15 mouse cellular contexts compared by ENCODE assay signal in the genomic region with DNA sequence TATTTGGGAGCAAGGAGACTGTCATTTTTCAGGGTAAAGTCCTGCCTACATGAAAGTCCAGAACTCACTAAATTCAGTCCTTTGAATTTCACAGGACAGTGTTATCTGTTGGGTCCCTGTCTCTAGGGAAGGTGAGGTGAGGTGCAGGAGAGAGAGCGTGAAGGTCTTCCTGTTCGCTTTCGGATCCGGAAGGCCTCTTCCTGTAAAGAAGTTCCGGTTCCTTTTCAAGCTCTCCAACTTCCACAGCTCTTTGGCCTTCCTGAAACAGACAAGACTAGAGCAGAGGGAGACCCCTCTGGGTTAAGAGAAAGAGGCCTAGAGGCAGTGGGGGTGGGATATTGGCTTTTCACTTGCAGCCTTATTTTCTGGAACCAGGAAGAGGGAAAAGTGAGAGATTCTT. TPM values are rescaled to one million over a fixed set of nuclear protein-coding genes. Genes with fewer than 3 reads are reported as not detected.
DNase-seq lines count a peak whose midpoint lies in the region; ATAC-seq and TF ChIP-seq lines count a peak whose summit lies in the region.
"Had no signal": no experiment of that assay in that cellular context is flagged by ENCODE, and none has a peak within 500 bp of the region (broad histone marks: within the 10 kb centered on the region; RNA-seq: fewer than 3 reads in every experiment).

No protein-coding gene starts in this region.

- peak overlapping the region; percentile 40; the same call in 1 of the 2 replicates for H3K27ac ChIP-seq in heart, adult 2 months
- H3K27ac ChIP-seq in layer of hippocampus, adult 2 months: peak overlapping the region; percentile 39; the same call in 1 of the 2 replicates
- peak overlapping the region; percentile 13; the same call in 1 of the 2 replicates for H3K27ac ChIP-seq in embryonic facial prominence, embryonic 15.5 days (replicated peaks)
- H3K27ac ChIP-seq: midbrain, embryonic 13.5 days; neural tube, embryonic 13.5 days had no signal

- H3K36me3 ChIP-seq in heart, adult 2 months (ENCODE audit: control insufficient read depth, insufficient read depth, low read length): no peaks in the 10 kb centered on the region
- no peaks in the 10 kb centered on the region for H3K36me3 ChIP-seq in embryonic facial prominence, embryonic 15.5 days
- H3K36me3 ChIP-seq: midbrain, embryonic 13.5 days; neural tube, embryonic 13.5 days had no signal

- TF ChIP-seq POLR2A in heart, adult 2 months (IDR thresholded peaks at IDR 0.05; ENCODE audit: insufficient read depth, low read depth, low read length): no peak

- no peak overlapping the region for H3K9ac ChIP-seq in heart, adult 2 months (ENCODE audit: low read depth, low read length)
- no peak overlapping the region for H3K9ac ChIP-seq in embryonic facial prominence, embryonic 15.5 days
- H3K9ac ChIP-seq: forebrain, postnatal 0 days; midbrain, embryonic 13.5 days; neural tube, embryonic 13.5 days had no signal

- TF ChIP-seq CTCF in heart, adult 2 months (IDR thresholded peaks at IDR 0.05): no peak
- TF ChIP-seq CTCF in layer of hippocampus, adult 2 months (conservative IDR thresholded peaks at IDR 0.05): no peak

- H3K9me3 ChIP-seq in embryonic facial prominence, embryonic 15.5 days (replicated peaks): no peaks in the 10 kb centered on the region
- H3K9me3 ChIP-seq: midbrain, embryonic 13.5 days; neural tube, embryonic 13.5 days had no signal

- DNase-seq in heart, adult 2 months: no peak
- no peak for DNase-seq in heart, adult 18-20 months
- DNase-seq in layer of hippocampus, adult 2 months (ENCODE audit: low spot score in 2 of 2): no peak
- no peak for DNase-seq in layer of hippocampus, adult 9-10 months (ENCODE audit: low spot score)
- peak; percentile 55 for DNase-seq in naive thymus-derived CD4-positive, alpha-beta T cell, adult 2 months (ENCODE audit: low read depth)
- DNase-seq in adrenal gland, adult (ENCODE audit: inconsistent age in 2 of 2, low spot score in 1 of 2): no peak
- DNase-seq in cerebellum, postnatal 25 days: no peak
- DNase-seq: adrenal gland, postnatal 36 days; cerebellum, adult 8-10 months; forebrain, postnatal 0 days had no signal

- H3K4me3 ChIP-seq in heart, adult 2 months: no peak overlapping the region
- no peak overlapping the region for H3K4me3 ChIP-seq in layer of hippocampus, adult 2 months
- no peak overlapping the region for H3K4me3 ChIP-seq in embryonic facial prominence, embryonic 15.5 days (replicated peaks)
- H3K4me3 ChIP-seq: midbrain, embryonic 13.5 days; neural tube, embryonic 13.5 days had no signal

- no peak overlapping the region for H3K4me2 ChIP-seq in embryonic facial prominence, embryonic 15.5 days (replicated peaks)
- H3K4me2 ChIP-seq: midbrain, embryonic 13.5 days; neural tube, embryonic 13.5 days had no signal

- H3K27me3 ChIP-seq in heart, adult 2 months (ENCODE audit: control insufficient read depth, insufficient read depth, low read length): no peaks in the 10 kb centered on the region
- no peaks in the 10 kb centered on the region for H3K27me3 ChIP-seq in embryonic facial prominence, embryonic 15.5 days
- H3K27me3 ChIP-seq: midbrain, embryonic 13.5 days; neural tube, embryonic 13.5 days; Patski had no signal

- TF ChIP-seq EP300 in heart, adult 2 months (IDR thresholded peaks at IDR 0.05; ENCODE audit: insufficient read depth, low read depth, low read length): no peak

- ATAC-seq in embryonic facial prominence, embryonic 15.5 days (ENCODE audit: insufficient number of reproducible peaks, low FRiP score, low TSS enrichment, low read depth): no peak
- ATAC-seq: forebrain, postnatal 0 days; lung, postnatal 0 days; midbrain, embryonic 13.5 days; Patski had no signal

- 52% methylated on average over 5 of the region's 5 CpGs for WGBS in heart, adult 2 months
- 89% methylated on average over 5 of the region's 5 CpGs for WGBS in embryonic facial prominence, embryonic 15.5 days

- H3K79me2 ChIP-seq in heart, adult 2 months (replicated peaks; ENCODE audit: control insufficient read depth, insufficient read depth, low read length): no peaks in the 10 kb centered on the region

- intact Hi-C loops in heart, adult 2 months (cut with DNase I): no loop called here

- peaks cover 7% of the 10 kb centered on the region for H3K4me1 ChIP-seq in heart, adult 2 months (ENCODE audit: control insufficient read depth, insufficient read depth, low read length)
- H3K4me1 ChIP-seq in embryonic facial prominence, embryonic 15.5 days: peaks cover 31% of the 10 kb centered on the region

RNA-seq across cellular contexts. Expression of a gene that starts 3.4 kb away (rescaled TPM):
- total RNA-seq in heart, adult 2 months (2021): 100 to 1,000 TPM in 1 of 2 experiments, 10 to 100 TPM in 1; 97.1 to 113 TPM
- polyA plus RNA-seq in heart, adult 2 months (2012; rRNA removed): 28.3 and 31.6 TPM in 2 replicates
- total RNA-seq in heart, adult 18-20 months (2021): 100 to 1,000 TPM; 105 to 111 TPM
- 100 to 1,000 TPM; 176 to 185 TPM for total RNA-seq in layer of hippocampus, adult 2 months (2021)
- polyA plus RNA-seq in embryonic facial prominence, embryonic 15.5 days (2015; fragmentation: Nextera tagmentation; extraction: Ambion mirVana): 70.8 and 77.0 TPM in 2 replicates

RNA-seq across cellular contexts. Expression of a gene that starts 24.7 kb away (rescaled TPM):
- total RNA-seq in heart, adult 2 months (2021): under 1 TPM in 1 of 2 experiments, not detected in 1; 0.20 TPM
- 1.2 and 2.3 TPM in 2 replicates for polyA plus RNA-seq in heart, adult 2 months (2012; rRNA removed)
- under 1 TPM; 0.25 to 0.62 TPM for total RNA-seq in heart, adult 18-20 months (2021)
- 1 to 10 TPM in 1 of 2 experiments, under 1 TPM in 1; 0.61 to 1.1 TPM for total RNA-seq in layer of hippocampus, adult 2 months (2021)
- 3.6 and 5.4 TPM in 2 replicates for polyA plus RNA-seq in embryonic facial prominence, embryonic 15.5 days (2015; fragmentation: Nextera tagmentation; extraction: Ambion mirVana)
- polyA plus RNA-seq: Patski had no signal

RNA-seq across cellular contexts. Expression of a gene that starts 39.3 kb away (rescaled TPM):
- total RNA-seq in heart, adult 2 months (2021): 10 to 100 TPM; 18.9 to 20.3 TPM
- 8.3 and 13.6 TPM in 2 replicates for polyA plus RNA-seq in heart, adult 2 months (2012; rRNA removed)
- total RNA-seq in heart, adult 18-20 months (2021): 10 to 100 TPM; 19.2 to 20.1 TPM
- total RNA-seq in layer of hippocampus, adult 2 months (2021): 10 to 100 TPM; 30.8 to 31.7 TPM
- 57.5 and 58.3 TPM in 2 replicates for polyA plus RNA-seq in embryonic facial prominence, embryonic 15.5 days (2015; fragmentation: Nextera tagmentation; extraction: Ambion mirVana)

RNA-seq across cellular contexts. Expression of a gene that starts 42.9 kb away (rescaled TPM):
- 1 to 10 TPM; 1.9 to 2.3 TPM for total RNA-seq in heart, adult 2 months (2021)
- polyA plus RNA-seq in heart, adult 2 months (2012; rRNA removed): 13.6 and 16.3 TPM in 2 replicates
- total RNA-seq in heart, adult 18-20 months (2021): 1 to 10 TPM in 1 of 2 experiments, under 1 TPM in 1; 0.99 to 2.7 TPM
- 10 to 100 TPM; 15.9 to 19.2 TPM for total RNA-seq in layer of hippocampus, adult 2 months (2021)
- polyA plus RNA-seq in embryonic facial prominence, embryonic 15.5 days (2015; fragmentation: Nextera tagmentation; extraction: Ambion mirVana): 12.5 and 18.4 TPM in 2 replicates

RNA-seq across cellular contexts. Expression of a gene that starts 52.7 kb away (rescaled TPM):
- 1 to 10 TPM; 5.7 to 7.0 TPM for total RNA-seq in heart, adult 2 months (2021)
- 19.7 and 21.8 TPM in 2 replicates for polyA plus RNA-seq in heart, adult 2 months (2012; rRNA removed)
- 1 to 10 TPM; 5.0 to 5.9 TPM for total RNA-seq in heart, adult 18-20 months (2021)
- 10 to 100 TPM; 69.9 to 71.9 TPM for total RNA-seq in layer of hippocampus, adult 2 months (2021)
- polyA plus RNA-seq in embryonic facial prominence, embryonic 15.5 days (2015; fragmentation: Nextera tagmentation; extraction: Ambion mirVana): 30.3 and 37.6 TPM in 2 replicates
